Mouse (Mus musculus) spleen, postnatal 14 days (tissue): ENCODE results near the gene Sema6c.
"Not testable (repeated sequence)": the region's sequence is repeated elsewhere in the genome, so short reads cannot be mapped to it uniquely, and the experiment has no call there.

ENCODE experiments used
- DNase-seq, 2 experiments: peaks; one replicate each; pipeline ENCODE4 v3.0.0; 2021 to 2022; ENCODE audit warnings: low spot score in 2 of 2

Gene Sema6c

DNA sequence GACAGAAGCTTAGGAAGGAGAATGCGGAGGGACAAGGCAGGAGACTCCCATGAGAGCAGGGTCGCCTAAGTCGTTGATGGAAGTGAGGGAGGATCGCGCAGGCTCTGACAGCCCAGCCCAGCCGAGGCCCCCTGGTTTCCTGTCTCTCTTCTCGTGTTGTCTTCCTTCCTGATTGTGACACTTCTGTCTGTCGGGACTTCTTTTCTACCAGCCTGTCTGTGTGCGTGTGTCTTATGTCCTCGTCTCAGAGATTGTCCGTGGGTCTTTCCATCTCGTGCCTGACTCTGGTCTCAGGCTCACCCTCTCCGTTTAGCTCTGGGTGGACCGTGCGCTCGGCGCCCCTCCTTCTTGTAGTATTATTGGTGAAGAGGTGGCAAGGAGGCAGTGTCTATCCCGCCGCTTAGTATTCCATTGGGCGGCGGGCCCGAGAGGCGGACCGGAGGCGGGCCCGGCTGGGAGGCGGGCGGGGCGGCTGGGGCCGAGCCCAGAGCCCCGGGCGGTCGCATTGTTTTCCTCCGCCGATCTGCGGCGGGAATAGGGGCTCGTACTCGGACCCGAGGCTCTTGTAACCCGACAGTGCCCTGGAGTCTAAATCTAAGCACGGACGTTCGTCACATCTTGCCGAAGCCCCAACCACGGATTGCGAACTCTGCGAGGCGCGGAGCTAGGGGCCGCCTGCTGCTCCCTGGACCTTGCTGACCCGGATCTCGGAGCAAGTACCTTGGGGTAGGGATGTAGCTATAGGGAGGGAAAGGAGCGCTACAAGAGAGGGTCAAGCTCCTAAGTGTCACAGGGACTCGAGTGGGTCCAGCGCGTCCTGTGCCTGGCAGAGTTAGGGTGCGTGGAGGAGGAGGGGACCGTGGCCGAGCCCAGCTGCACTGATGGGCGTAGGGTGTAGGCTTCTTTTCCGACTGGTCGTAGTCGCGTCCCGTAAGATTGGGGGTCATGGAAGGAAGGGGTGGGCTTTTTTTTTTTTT is at the start of gene Sema6c:
Gene Sema6c, plus strand, starts transcription at position 471 of the 977 bp plus-strand sequence.
- peak; percentile 69 to 77 for DNase-seq

- DNase-seq: peak; percentile 72 to 82
Measured at GRCm38 (mm10) chr3:95110911-95111726, 49.1 kb upstream of the Sema6c start, which contains the start of gene Vps72. Vps72 (plus strand) TSS chr3:95111022.

DNA sequence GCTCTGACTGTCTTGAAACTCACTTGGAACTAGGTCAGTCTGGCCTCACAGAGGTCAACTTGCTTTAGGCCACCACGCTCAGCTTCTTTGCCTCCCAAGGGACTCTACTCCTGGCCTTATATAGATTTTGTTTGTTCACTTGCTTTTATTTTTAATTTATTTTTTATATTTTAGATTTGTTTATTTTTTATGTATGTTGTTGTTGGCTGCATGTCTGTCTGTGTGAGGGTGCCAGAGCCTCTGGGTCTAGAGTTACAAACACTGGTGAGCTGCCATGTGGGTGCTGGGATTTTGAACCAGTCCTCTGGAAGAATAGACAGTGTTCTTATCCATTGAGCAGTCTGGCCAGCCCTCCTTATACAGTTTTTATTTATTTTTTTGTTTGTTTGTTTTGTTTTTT is 47.5 kb upstream of the Sema6c start:
- DNase-seq: no peak

GRCm38 (mm10) chr3:95117751-95118150 is 42.5 kb upstream of the Sema6c start:
- no peak for DNase-seq

DNA sequence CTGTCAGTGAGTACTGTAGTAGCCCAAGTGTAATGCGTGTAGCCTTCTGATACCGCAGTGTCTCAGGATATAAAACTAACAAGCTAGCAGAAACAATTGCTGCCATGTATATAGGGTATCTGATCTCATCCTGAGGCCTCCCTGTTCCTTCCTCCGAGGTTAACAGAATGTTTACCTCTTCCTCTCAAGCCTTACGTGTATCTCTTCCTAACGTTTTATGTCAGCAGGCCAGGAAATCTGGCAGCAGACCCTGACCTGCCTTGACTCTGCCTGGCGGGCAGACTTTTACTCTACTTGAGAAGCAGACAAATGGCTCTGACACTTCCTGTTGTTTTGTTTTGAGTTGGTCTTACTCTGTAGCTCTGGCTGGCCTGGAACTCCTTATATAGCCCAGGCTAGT is 38.7 kb upstream of the Sema6c start:
- DNase-seq: no peak

GRCm38 (mm10) chr3:95124246-95124645 is 36.0 kb upstream of the Sema6c start, which contains the start of gene Tmod4:
Tmod4 (plus strand) TSS chr3:95124476.
- DNase-seq: no peak

- DNase-seq: no peak
Measured at GRCm38 (mm10) chr3:95124972-95125371, 35.3 kb upstream of the Sema6c start.

GRCm38 (mm10) chr3:95129226-95129651 is 31.0 kb upstream of the Sema6c start:
- no peak for DNase-seq

GRCm38 (mm10) chr3:95130081-95130480 is 30.2 kb upstream of the Sema6c start:
- no peak for DNase-seq

- DNase-seq: not testable (repeated sequence)
Measured at GRCm38 (mm10) chr3:95132389-95132788, 27.9 kb upstream of the Sema6c start.

DNA sequence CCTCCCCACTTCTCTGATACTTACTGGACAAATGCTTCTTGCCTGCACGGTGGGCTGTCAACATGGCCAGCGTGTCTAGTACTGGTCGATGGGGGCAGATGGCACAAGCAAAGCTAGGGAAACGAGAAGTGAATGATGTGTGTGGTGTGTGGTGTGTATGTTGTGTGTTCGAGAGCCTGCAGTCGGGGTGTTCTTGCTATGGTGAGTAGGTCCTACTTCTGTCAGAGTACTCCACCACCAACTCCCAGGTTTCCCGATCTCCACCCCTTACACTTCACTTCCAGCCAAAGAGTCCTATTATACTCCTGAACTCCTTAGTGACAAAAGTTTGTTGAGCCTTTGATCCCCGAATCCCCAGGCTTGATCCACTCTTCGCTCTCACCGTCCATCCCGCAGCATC is 27.1 kb upstream of the Sema6c start:
- no peak for DNase-seq

- peak; percentile 73 to 83 for DNase-seq
Measured at GRCm38 (mm10) chr3:95133680-95134101, 26.6 kb upstream of the Sema6c start, which contains the start of the genes Scnm1 and Lysmd1. Scnm1 (minus strand) TSS chr3:95134011. Lysmd1 (plus strand) TSS chr3:95134088.

DNA sequence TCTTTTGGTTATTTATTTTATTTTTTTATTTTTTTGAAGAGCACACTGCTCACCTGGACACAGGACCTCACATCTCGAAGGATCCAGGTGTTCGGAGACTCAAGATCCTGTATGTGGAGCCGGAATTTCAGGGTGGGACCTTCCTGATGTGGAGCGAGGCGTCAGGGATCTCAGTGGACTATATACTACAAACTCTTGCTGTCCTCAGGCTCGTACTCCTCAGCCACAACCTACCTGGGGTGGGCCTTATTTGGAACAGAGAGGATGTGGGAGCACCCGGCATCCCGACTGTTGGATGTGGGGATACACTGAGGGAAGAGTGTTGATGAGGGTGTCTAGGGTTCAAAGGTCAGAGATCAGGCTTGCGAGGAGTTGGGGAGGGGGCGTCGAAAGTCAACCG is 26.1 kb upstream of the Sema6c start:
- DNase-seq: not testable (repeated sequence)

- DNase-seq: peak; percentile 43 to 58
Measured at GRCm38 (mm10) chr3:95135023-95135422, 25.2 kb upstream of the Sema6c start.

DNA sequence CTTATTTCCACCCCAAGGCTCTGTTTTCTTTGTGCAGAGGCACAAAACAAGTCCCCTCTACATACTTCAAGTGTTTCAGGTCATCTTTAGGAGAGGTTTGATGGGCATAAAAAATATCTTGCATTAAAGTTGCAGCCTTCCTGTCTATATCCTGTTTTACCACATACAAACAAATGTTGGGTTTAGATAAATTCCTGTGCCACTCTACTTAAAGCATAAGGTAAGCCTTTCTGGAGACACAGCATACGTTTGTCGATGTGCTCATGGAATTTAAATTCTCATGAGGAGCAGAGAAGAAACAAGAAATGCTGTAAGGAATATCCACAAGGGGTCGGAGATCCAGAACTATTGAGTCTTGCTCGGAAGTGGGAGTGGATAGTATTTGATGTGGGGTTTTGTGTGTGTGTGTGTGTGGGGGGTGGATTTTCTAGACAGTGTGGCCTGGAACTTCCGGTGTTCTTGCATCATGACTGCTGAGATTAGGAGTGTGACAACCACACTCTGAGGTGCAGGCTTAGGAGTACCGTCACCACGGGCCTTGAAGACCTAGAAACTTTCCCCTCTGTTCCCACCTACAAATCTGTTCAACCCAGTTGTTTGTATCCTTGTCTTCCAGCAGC is 24.7 kb upstream of the Sema6c start:
- no peak for DNase-seq

DNA sequence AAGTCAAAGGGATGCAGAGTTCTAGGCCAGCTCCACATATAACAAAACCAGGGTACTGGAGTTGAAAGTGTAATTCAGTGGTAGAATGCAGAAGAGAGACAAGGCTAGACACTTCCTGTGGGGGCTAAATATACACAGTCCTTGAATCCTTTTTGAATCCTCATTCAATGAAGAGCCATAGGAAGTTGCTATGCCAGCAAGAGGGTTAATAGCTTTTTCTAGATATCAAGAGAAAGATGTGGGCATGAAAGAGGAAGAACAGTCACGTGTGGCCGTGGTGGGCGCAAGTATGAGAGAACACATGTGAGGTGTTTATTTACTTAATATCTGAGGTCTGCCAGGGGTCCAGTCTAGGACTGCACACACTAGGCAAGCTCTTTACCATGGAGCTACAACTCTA is 23.9 kb upstream of the Sema6c start:
- no peak for DNase-seq

DNA sequence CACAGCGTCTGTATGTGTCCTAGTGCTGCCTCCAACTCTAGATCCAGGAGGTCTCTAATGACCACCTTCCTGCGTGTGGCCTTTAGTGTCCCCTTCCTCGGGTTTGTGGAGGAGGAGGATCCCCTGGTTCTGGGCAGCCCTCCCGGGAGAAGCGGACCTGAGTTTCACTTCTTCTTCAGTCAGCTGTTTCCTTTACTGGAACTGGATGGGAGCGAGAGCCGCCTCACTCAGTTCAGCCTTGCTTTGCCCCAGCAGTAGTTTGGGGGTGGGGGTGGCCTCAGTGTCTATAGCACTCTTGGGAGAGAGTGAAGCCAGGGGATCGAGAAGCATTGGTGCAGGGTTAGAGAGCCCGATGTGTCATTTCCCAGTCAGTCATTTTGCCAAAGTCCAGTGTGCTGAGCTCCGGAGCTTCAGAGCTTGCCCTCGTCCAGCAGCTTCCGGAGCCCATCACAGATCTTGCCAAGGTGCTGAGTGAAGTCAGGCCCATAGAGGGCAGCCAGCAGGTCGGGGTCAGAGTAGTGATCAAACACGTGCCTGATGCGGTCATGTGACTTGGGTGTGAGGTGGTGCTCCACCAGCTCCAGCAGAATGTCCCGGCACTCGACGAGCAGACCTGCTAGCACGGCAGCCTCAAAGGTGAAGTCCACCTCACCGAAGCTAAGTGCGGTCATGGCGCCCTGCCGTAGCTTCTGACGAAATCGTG is 20.5 kb upstream of the Sema6c start:
- DNase-seq: no peak

DNA sequence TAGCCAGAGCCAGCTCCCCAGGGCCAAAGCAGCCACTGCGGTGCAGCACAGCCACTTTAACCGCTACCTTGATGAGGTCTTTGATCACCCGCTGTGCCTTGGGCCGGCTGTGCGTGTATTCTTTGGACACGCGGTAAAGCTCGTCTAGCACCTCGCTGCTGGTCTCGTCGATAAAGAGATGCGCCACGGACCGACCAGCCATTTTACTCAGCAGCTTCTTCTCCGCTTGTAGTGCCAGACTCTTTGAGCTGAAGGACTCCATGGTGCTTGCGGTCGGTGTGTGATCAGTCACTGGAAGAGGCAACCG is 20.0 kb upstream of the Sema6c start:
- no peak for DNase-seq

DNA sequence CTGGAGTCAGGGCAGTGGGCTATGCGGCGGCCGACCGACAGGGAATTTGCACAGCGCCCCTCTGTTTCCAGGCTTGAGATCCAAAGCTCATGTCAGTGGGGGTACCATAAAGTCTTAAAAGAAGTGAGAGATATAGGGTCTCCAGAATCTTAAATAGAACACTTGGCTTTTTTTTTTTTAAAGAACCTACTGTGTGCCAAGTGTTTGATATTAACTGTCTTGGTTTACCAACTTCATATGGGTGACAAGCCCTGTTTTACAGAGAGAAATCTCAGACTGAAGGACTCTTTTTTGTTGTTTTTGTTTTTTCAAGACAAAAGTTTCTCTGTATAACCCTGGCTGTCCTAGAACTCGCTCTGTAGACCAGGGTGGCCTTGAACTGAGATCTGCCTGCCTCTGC is 19.5 kb upstream of the Sema6c start:
- no peak for DNase-seq

DNA sequence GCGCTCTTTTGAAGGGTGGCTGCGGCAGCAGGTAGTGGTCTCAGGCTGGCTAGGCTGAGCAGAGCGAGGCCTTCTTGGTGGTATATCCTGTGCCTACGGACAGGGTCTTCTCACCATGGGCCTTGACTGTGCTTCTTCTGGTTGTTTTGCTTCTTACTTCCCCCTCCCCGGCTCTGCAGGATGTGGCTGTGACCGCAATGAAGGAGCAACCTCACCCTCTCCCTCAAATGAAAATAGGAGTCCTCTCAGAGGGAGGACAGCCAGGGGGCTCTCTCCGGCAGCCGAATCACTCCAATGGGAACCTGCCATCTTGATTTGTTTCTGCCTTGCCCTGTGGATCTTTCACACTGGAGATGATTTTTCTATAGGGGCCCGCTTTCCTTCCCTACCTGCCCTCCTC is 18.8 kb upstream of the Sema6c start:
- DNase-seq: peak in 1 of 2 experiments; percentile 38

GRCm38 (mm10) chr3:95141952-95142616 is 18.2 kb upstream of the Sema6c start, which contains the start of gene Tnfaip8l2:
Tnfaip8l2 (minus strand) TSS chr3:95142360.
- DNase-seq: peak; percentile 50 to 58
